Mouse (Mus musculus) neural tube, embryonic 13.5 days (tissue): ENCODE data around the gene Gar1. TPM values are rescaled to one million over a fixed set of nuclear protein-coding genes. Genes with fewer than 3 reads are reported as not detected.

ENCODE experiments used
- ATAC-seq: fragments of 200-750 bp; cut with Nextera tagmentation; 2 replicates; pipeline ENCODE4 v1.8.0; 2017; ENCODE audit warnings: low read depth, mild to moderate bottlenecking, moderate TSS enrichment, moderate library complexity
- H3K27ac ChIP-seq: fragments of 300-500 bp; sonication (generic); replicated peaks from 2 replicates; pipeline ENCODE4 v1.5.1; 2015; ENCODE audit warnings: moderate library complexity, mild to moderate bottlenecking, inconsistent platforms
- H3K27me3 ChIP-seq: fragments of 300-500 bp; sonication (generic); 2 replicates; pipeline ENCODE4 v1.6.1; 2015; ENCODE audit warnings: mild to moderate bottlenecking, inconsistent platforms
- H3K36me3 ChIP-seq: fragments of 300-500 bp; sonication (generic); 2 replicates; pipeline ENCODE4 v1.6.1; 2015; ENCODE audit warnings: mild to moderate bottlenecking, inconsistent platforms
- H3K4me1 ChIP-seq: fragments of 300-500 bp; sonication (generic); replicated peaks from 2 replicates; pipeline ENCODE4 v1.6.1; 2015; ENCODE audit warnings: inconsistent platforms
- H3K4me2 ChIP-seq: fragments of 300-500 bp; sonication (generic); 2 replicates; pipeline ENCODE4 v1.6.1; 2015; ENCODE audit warnings: inconsistent platforms, mild to moderate bottlenecking, moderate library complexity
- H3K4me3 ChIP-seq: fragments of 300-500 bp; sonication (generic); 2 replicates; pipeline ENCODE4 v1.5.1; 2015; ENCODE audit warnings: mild to moderate bottlenecking, inconsistent platforms
- H3K9ac ChIP-seq: fragments of 300-500 bp; sonication (generic); 2 replicates; pipeline ENCODE4 v1.6.1; 2015; ENCODE audit warnings: moderate library complexity, mild to moderate bottlenecking, inconsistent platforms
- H3K9me3 ChIP-seq: fragments of 300-500 bp; sonication (generic); 2 replicates; pipeline ENCODE4 v1.6.1; 2016; ENCODE audit warnings: inconsistent platforms
- WGBS: fragments of 180-500 bp; shearing (Covaris S2); methylation state at CpG from one replicate; pipeline ENCODE4 v1.1.7; 2015; 5-methylcytosine and 5-hydroxymethylcytosine counted together
- polyA plus RNA-seq: library from polyadenylated mRNA; unstranded; fragments of >200 nt; fragmentation: Nextera tagmentation; extraction: Ambion mirVana; gene quantifications from 2 replicates; pipeline ENCODE4 v1.2.1, GENCODE M21; 2015

Gene Gar1
- polyA plus RNA-seq, 1 experiment from 2014 or later, result 43.7 TPM

GRCm38 (mm10) chr3:129797341-129797740 lies 33.9 kb downstream of the Gar1 start:
- H3K27ac ChIP-seq, result no peak overlapping the region
- no peaks in the 10 kb centered on the region for H3K27me3 ChIP-seq
- no peaks in the 10 kb centered on the region for H3K9me3 ChIP-seq
- no peak overlapping the region for H3K4me2 ChIP-seq
- no peaks in the 10 kb centered on the region for H3K36me3 ChIP-seq
- no peak for ATAC-seq
- no peak overlapping the region for H3K4me3 ChIP-seq
- no peaks in the 10 kb centered on the region for H3K4me1 ChIP-seq
- no peak overlapping the region for H3K9ac ChIP-seq
- WGBS, result 81% methylated on average over 5 of the region's 5 CpGs

- WGBS, result 91% methylated on average over 5 of the region's 5 CpGs
- ATAC-seq, result no peak
Measured at GRCm38 (mm10) chr3:129793801-129794200, 37.4 kb downstream of the Gar1 start.

DNA sequence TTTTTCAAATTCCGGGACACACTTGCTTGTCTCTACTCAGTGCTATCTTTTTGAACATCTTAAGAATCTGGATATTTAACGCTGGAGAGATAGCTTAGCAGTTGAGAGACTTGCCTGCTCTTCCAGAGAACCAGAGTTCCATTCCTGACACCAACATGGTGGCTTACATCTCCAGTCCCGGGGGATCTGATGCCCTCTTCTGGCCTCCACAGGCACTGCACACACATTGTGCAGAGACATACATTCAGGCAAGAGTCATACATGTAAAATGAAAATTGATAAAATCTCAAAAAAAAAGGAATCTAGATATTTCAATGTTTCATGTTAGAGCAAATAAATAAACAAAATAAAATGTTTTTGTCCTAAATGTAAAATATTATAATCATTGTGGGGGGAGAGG lies 48.5 kb downstream of the Gar1 start:
- H3K27me3 ChIP-seq, result no peaks in the 10 kb centered on the region
- H3K36me3 ChIP-seq, result no peaks in the 10 kb centered on the region
- H3K4me1 ChIP-seq, result no peaks in the 10 kb centered on the region
- H3K4me3 ChIP-seq, result no peak overlapping the region
- no peak overlapping the region for H3K27ac ChIP-seq
- no peaks in the 10 kb centered on the region for H3K9me3 ChIP-seq
- H3K4me2 ChIP-seq, result no peak overlapping the region
- 90% methylated on average over 3 of the region's 3 CpGs for WGBS
- H3K9ac ChIP-seq, result no peak overlapping the region
- ATAC-seq, result no peak

More at GRCm38 (mm10) chr3:129793801-129794200, 37.4 kb downstream of the Gar1 start:
- Histone ChIP-seq H3K4me2 (no peak overlapping the region), H3K27ac (no peak overlapping the region), H3K9me3 (no peaks in the 10 kb centered on the region), H3K27me3 (no peaks in the 10 kb centered on the region), H3K36me3 (no peaks in the 10 kb centered on the region), H3K9ac (no peak overlapping the region), H3K4me1 (no peaks in the 10 kb centered on the region), H3K4me3 (no peak overlapping the region)

GRCm38 (mm10) chr3:129781435-129781834 lies 49.8 kb downstream of the Gar1 start:
- H3K9me3 ChIP-seq, result no peaks in the 10 kb centered on the region
- H3K27me3 ChIP-seq, result no peaks in the 10 kb centered on the region
- H3K27ac ChIP-seq, result no peak overlapping the region
- H3K4me1 ChIP-seq, result no peaks in the 10 kb centered on the region
- no peak overlapping the region for H3K4me2 ChIP-seq
- ATAC-seq, result no peak
- H3K9ac ChIP-seq, result no peak overlapping the region
- H3K36me3 ChIP-seq, result no peaks in the 10 kb centered on the region
- 43% methylated on average over 10 of the region's 10 CpGs for whole genome bisulfite sequencing
- no peak overlapping the region for H3K4me3 ChIP-seq

Other genes with a start within 250 kb of the Gar1 start
- 1.8 and 3.2 TPM in 2 replicates for gene Egf, start 76.1 kb downstream of the Gar1 start, polyA plus RNA-seq
- not detected in 2 replicates for gene Lrit3, start 27.4 kb downstream of the Gar1 start, polyA plus RNA-seq
- 0.21 and 0.25 TPM in 2 replicates for gene Rrh, start 8.8 kb downstream of the Gar1 start, polyA plus RNA-seq
- 0.53 and 0.69 TPM in 2 replicates for gene Cfi, start 4.5 kb upstream of the Gar1 start, polyA plus RNA-seq
- 30.2 and 31.0 TPM in 2 replicates for gene Pla2g12a, start 47.2 kb upstream of the Gar1 start, polyA plus RNA-seq
- 36.9 and 37.8 TPM in 2 replicates for gene Casp6, start 70.0 kb upstream of the Gar1 start, polyA plus RNA-seq
- 4.3 and 7.4 TPM in 2 replicates for gene Mcub, start 138.8 kb upstream of the Gar1 start, polyA plus RNA-seq
- 31.4 and 34.1 TPM in 2 replicates for gene Sec24b, start 230.2 kb upstream of the Gar1 start, polyA plus RNA-seq